Mouse (Mus musculus) CH12.LX (cell line): ENCODE results near the gene Pskh1. TPM values are rescaled to one million over a fixed set of nuclear protein-coding genes. Genes with fewer than 3 reads are reported as not detected.

Experiments used
- DNase-seq: peaks from one replicate; pipeline ENCODE4 v3.0.0-alpha.2; 2013; ENCODE audit errors: extremely low read depth
- H3K27ac ChIP-seq: 2 replicates; pipeline ENCODE4 v1.5.1; 2012; ENCODE audit warnings: low read depth, mild to moderate bottlenecking, control low read depth, moderate library complexity; ENCODE audit not compliant: insufficient read depth
- H3K27me3 ChIP-seq: replicated peaks from 2 replicates; pipeline ENCODE3; 2012; ENCODE audit warnings: inconsistent platforms
- H3K36me3 ChIP-seq, 2 experiments: replicated peaks in 1 of 2; 2 replicates each; pipeline versions ENCODE3 to v1.6.1; 2012; ENCODE audit warnings: inconsistent platforms in 1 of 2, low read length in 1 of 2, mild to moderate bottlenecking in 1 of 2, mixed read lengths in 1 of 2, moderate library complexity in 1 of 2; ENCODE audit not compliant: control insufficient read depth in 1 of 2, insufficient read depth in 1 of 2
- H3K4me1 ChIP-seq, 2 experiments: 2 replicates each; pipeline ENCODE4 v1.6.1; 2012; ENCODE audit warnings: inconsistent platforms in 1 of 2, moderate library complexity in 1 of 2; ENCODE audit not compliant: insufficient read depth in 2 of 2, control insufficient read depth in 1 of 2
- H3K4me2 ChIP-seq: 2 replicates; pipeline ENCODE4 v1.6.1; 2012; ENCODE audit warnings: low read depth, mild to moderate bottlenecking, control low read depth; ENCODE audit not compliant: poor library complexity, insufficient read depth, severe bottlenecking
- H3K4me3 ChIP-seq, 3 experiments: fragments of 150-350 bp in 1 of 3; sonication (generic) in 1 of 3; replicated peaks in 1 of 3; 2 replicates each; pipeline versions ENCODE3 to v1.5.1; 2011 to 2012; ENCODE audit warnings: low read depth in 2 of 3, low read length in 2 of 3, mild to moderate bottlenecking in 2 of 3, moderate library complexity in 2 of 3, control low read depth in 1 of 3, improper control_type of control experiment in 1 of 3, inconsistent platforms in 1 of 3, mixed read lengths in 1 of 3; ENCODE audit not compliant: poor library complexity in 1 of 3
- H3K79me2 ChIP-seq: replicated peaks from 2 replicates; pipeline ENCODE4 v1.6.1; 2012; ENCODE audit warnings: mild to moderate bottlenecking, moderate library complexity; ENCODE audit not compliant: control insufficient read depth, poor library complexity, insufficient read depth, severe bottlenecking; ENCODE audit errors: extremely low read depth
- H3K9ac ChIP-seq: 2 replicates; pipeline ENCODE4 v1.6.1; 2012; ENCODE audit warnings: low read depth, mild to moderate bottlenecking, control low read depth, moderate library complexity; ENCODE audit not compliant: insufficient read depth
- H3K9me3 ChIP-seq: replicated peaks from 2 replicates; pipeline ENCODE3; 2012; ENCODE audit warnings: low read length, inconsistent platforms, mixed read lengths
- BHLHE40 ChIP-seq: IDR thresholded peaks from 2 replicates; pipeline ENCODE4 v1.6.1; 2011; ENCODE audit warnings: mild to moderate bottlenecking, low read depth, low read length, improper control_type of control experiment
- CHD1 ChIP-seq: IDR thresholded peaks from 2 replicates; pipeline ENCODE4 v1.6.1; 2012; ENCODE audit warnings: low read depth, low read length, improper control_type of control experiment, inconsistent platforms
- CHD2 ChIP-seq: IDR thresholded peaks from 2 replicates; pipeline ENCODE4 v1.6.1; 2011; ENCODE audit warnings: low read length, improper control_type of control experiment
- CTCF ChIP-seq, 2 experiments: IDR thresholded peaks in 1 of 2; conservative IDR thresholded peaks in 1 of 2; 2 replicates each; pipeline ENCODE4 v1.5.1; 2011 to 2012; ENCODE audit warnings: low read depth in 2 of 2, low read length in 2 of 2, improper control_type of control experiment in 1 of 2, inconsistent platforms in 1 of 2, mild to moderate bottlenecking in 1 of 2, moderate library complexity in 1 of 2
- E2F4 ChIP-seq: IDR thresholded peaks from 2 replicates; pipeline ENCODE4 v1.6.1; 2011; ENCODE audit warnings: low read depth, low read length, improper control_type of control experiment; ENCODE audit not compliant: insufficient replicate concordance
- ELF1 ChIP-seq: IDR thresholded peaks from 2 replicates; pipeline ENCODE4 v1.6.1; 2014; ENCODE audit warnings: low read depth, mild to moderate bottlenecking, inconsistent platforms, low read length, improper control_type of control experiment
- EP300 ChIP-seq: IDR thresholded peaks from 2 replicates; pipeline ENCODE4 v1.6.1; 2011; ENCODE audit warnings: low read length, improper control_type of control experiment
- ETS1 ChIP-seq: conservative IDR thresholded peaks from 2 replicates; pipeline ENCODE4 v1.6.1; 2012; ENCODE audit warnings: low read depth, mild to moderate bottlenecking, inconsistent platforms, low read length, improper control_type of control experiment, moderate library complexity
- GABPA ChIP-seq: IDR thresholded peaks from 2 replicates; pipeline ENCODE4 v1.6.1; 2012; ENCODE audit warnings: low read depth, low read length, improper control_type of control experiment, inconsistent platforms; ENCODE audit not compliant: insufficient replicate concordance
- HCFC1 ChIP-seq: IDR thresholded peaks from 2 replicates; pipeline ENCODE4 v1.6.1; 2012; ENCODE audit warnings: low read depth, mild to moderate bottlenecking, inconsistent platforms, low read length, improper control_type of control experiment
- IRF4 ChIP-seq: IDR thresholded peaks from 2 replicates; pipeline ENCODE4 v1.6.1; 2014; ENCODE audit warnings: low read depth, mild to moderate bottlenecking, inconsistent platforms, low read length, improper control_type of control experiment
- JUN ChIP-seq: IDR thresholded peaks from 2 replicates; pipeline ENCODE4 v1.6.1; 2011; ENCODE audit warnings: low read depth, mild to moderate bottlenecking, low read length, improper control_type of control experiment, moderate library complexity; ENCODE audit not compliant: insufficient read depth
- JUND ChIP-seq: conservative IDR thresholded peaks from 2 replicates; pipeline ENCODE4 v1.6.1; 2011; ENCODE audit warnings: low read depth, low read length, improper control_type of control experiment
- KAT2A ChIP-seq: IDR thresholded peaks from 2 replicates; pipeline ENCODE4 v1.6.1; 2012; ENCODE audit warnings: low read length, improper control_type of control experiment, inconsistent platforms; ENCODE audit not compliant: insufficient replicate concordance
- MAFK ChIP-seq: IDR thresholded peaks from 2 replicates; pipeline ENCODE4 v1.6.1; 2011; ENCODE audit warnings: low read length, improper control_type of control experiment; ENCODE audit not compliant: insufficient replicate concordance
- MAX ChIP-seq: IDR thresholded peaks from 2 replicates; pipeline ENCODE4 v1.6.1; 2011; ENCODE audit warnings: low read length, improper control_type of control experiment
- MAZ ChIP-seq: IDR thresholded peaks from 2 replicates; pipeline ENCODE4 v1.6.1; 2012; ENCODE audit warnings: low read depth, mild to moderate bottlenecking, inconsistent platforms, low read length, improper control_type of control experiment, moderate library complexity
- MEF2A ChIP-seq: IDR thresholded peaks from 2 replicates; pipeline ENCODE4 v1.6.1; 2014; ENCODE audit warnings: low read depth, mild to moderate bottlenecking, inconsistent platforms, low read length, improper control_type of control experiment, borderline replicate concordance
- MXI1 ChIP-seq: IDR thresholded peaks from 2 replicates; pipeline ENCODE4 v1.6.1; 2011; ENCODE audit warnings: mild to moderate bottlenecking, low read depth, low read length, improper control_type of control experiment
- MYC ChIP-seq: IDR thresholded peaks from 2 replicates; pipeline ENCODE4 v1.6.1; 2011; ENCODE audit warnings: low read depth, mild to moderate bottlenecking, improper control_type of control experiment, low read length
- NELFE ChIP-seq: IDR thresholded peaks from 2 replicates; pipeline ENCODE4 v1.6.1; 2011; ENCODE audit warnings: low read depth, low read length, improper control_type of control experiment
- NRF1 ChIP-seq: IDR thresholded peaks from 2 replicates; pipeline ENCODE4 v1.6.1; 2014; ENCODE audit warnings: low read depth, mild to moderate bottlenecking, inconsistent platforms, low read length, improper control_type of control experiment, moderate library complexity
- PAX5 ChIP-seq: IDR thresholded peaks from 2 replicates; pipeline ENCODE4 v1.6.1; 2012; ENCODE audit warnings: low read length, inconsistent platforms, mixed read lengths
- POLR2A ChIP-seq: IDR thresholded peaks from 2 replicates; pipeline ENCODE4 v1.6.1; 2011; ENCODE audit warnings: low read depth, mild to moderate bottlenecking, improper control_type of control experiment, low read length
- POLR2AphosphoS2 ChIP-seq: IDR thresholded peaks from 2 replicates; pipeline ENCODE4 v1.6.1; 2011; ENCODE audit warnings: low read depth, low read length, improper control_type of control experiment
- RAD21 ChIP-seq: IDR thresholded peaks from 2 replicates; pipeline ENCODE4 v1.6.1; 2011; ENCODE audit warnings: low read depth, mild to moderate bottlenecking, low read length, improper control_type of control experiment, moderate library complexity
- RCOR1 ChIP-seq: conservative IDR thresholded peaks from 2 replicates; pipeline ENCODE4 v1.6.1; 2012; ENCODE audit warnings: low read depth, mild to moderate bottlenecking, inconsistent platforms, low read length, improper control_type of control experiment
- SIN3A ChIP-seq: IDR thresholded peaks from 2 replicates; pipeline ENCODE4 v1.6.1; 2012; ENCODE audit warnings: low read length, improper control_type of control experiment, inconsistent platforms
- SMC3 ChIP-seq: IDR thresholded peaks from 2 replicates; pipeline ENCODE4 v1.6.1; 2011; ENCODE audit warnings: low read depth, low read length, improper control_type of control experiment
- TBP ChIP-seq: conservative IDR thresholded peaks from 2 replicates; pipeline ENCODE4 v1.6.1; 2011; ENCODE audit warnings: low read depth, low read length, improper control_type of control experiment
- TCF12 ChIP-seq: IDR thresholded peaks from 2 replicates; pipeline ENCODE4 v1.6.1; 2014; ENCODE audit warnings: low read depth, mild to moderate bottlenecking, inconsistent platforms, low read length, improper control_type of control experiment
- UBTF ChIP-seq: IDR thresholded peaks from 2 replicates; pipeline ENCODE4 v1.6.1; 2012; ENCODE audit warnings: low read depth, mild to moderate bottlenecking, inconsistent platforms, low read length, improper control_type of control experiment, moderate library complexity
- USF1 ChIP-seq: IDR thresholded peaks from 2 replicates; pipeline ENCODE4 v1.6.1; 2014; ENCODE audit warnings: low read depth, mild to moderate bottlenecking, inconsistent platforms, low read length, improper control_type of control experiment
- USF2 ChIP-seq: conservative IDR thresholded peaks from 2 replicates; pipeline ENCODE4 v1.6.1; 2011; ENCODE audit warnings: low read depth, low read length, improper control_type of control experiment
- ZC3H11A ChIP-seq: IDR thresholded peaks from 2 replicates; pipeline ENCODE4 v1.6.1; 2012; ENCODE audit warnings: low read depth, mild to moderate bottlenecking, inconsistent platforms, low read length, improper control_type of control experiment
- ZKSCAN1 ChIP-seq: IDR thresholded peaks from 2 replicates; pipeline ENCODE4 v1.6.1; 2012; ENCODE audit warnings: low read depth, inconsistent platforms, low read length, improper control_type of control experiment, borderline replicate concordance
- ZMIZ1 ChIP-seq: IDR thresholded peaks from 2 replicates; pipeline ENCODE4 v1.6.1; 2012; ENCODE audit warnings: low read depth, mild to moderate bottlenecking, inconsistent platforms, low read length, improper control_type of control experiment
- ZNF384 ChIP-seq: IDR thresholded peaks from 2 replicates; pipeline ENCODE4 v1.6.1; 2012; ENCODE audit warnings: low read depth, low read length, improper control_type of control experiment, inconsistent platforms
- dilution Hi-C: fragments of 300-500 bp; cut with MboI; formaldehyde crosslinking; loops from 2 replicates; pipeline ENCODE4 v1.14.3; 2020; ENCODE audit warnings: low sequenced_read_pairs; ENCODE audit not compliant: extremely low pct_unique_long_range_greater_than_20kb, extremely low pct_ligation_motif_present
- in situ Hi-C: fragments of 300-500 bp; cut with MboI; formaldehyde crosslinking; loops from 3 replicates; pipeline ENCODE4 v1.14.3; 2019; ENCODE audit warnings: low sequenced_read_pairs, low pct_ligation_motif_present, low pct_unique_long_range_greater_than_20kb, mixed read lengths
- polyA plus RNA-seq: library from polyadenylated mRNA; unstranded; fragments of >175 nt; gene quantifications from 2 replicates; pipeline ENCODE4 v1.2.1, GENCODE M21; 2012; ENCODE audit warnings: low read depth; ENCODE audit not compliant: insufficient read length
- total RNA-seq, 2 experiments: library from RNA; depleted of rRNA; stranded (reverse); fragments of 300-350 nt in 1 of 2; fragments of >200 nt in 1 of 2; gene quantifications; 2 replicates each; pipeline ENCODE4 v1.2.3; 2012 to 2014

Pskh1 gene
- total and polyA plus RNA-seq, 3 experiments = 11.0 to 12.9 (median 12.3) TPM

- in situ Hi-C loops = loop anchor here (5.0 kb wide), 1 partner anchor 45 kb away; the partner anchor contains the start of gene Nrn1l
- Histone ChIP-seq H3K36me3 (peaks cover 14 to 56% of the 10 kb centered on the region in 2 experiments), H3K4me3 (peak overlapping the region; percentile 85 to 96 (median 92)), H3K4me1 (peaks cover 3 to 29% of the 10 kb centered on the region in 2 experiments; a peak in 3 of 4 replicates), H3K4me2 (peak overlapping the region; percentile 70), H3K79me2 (no peaks in the 10 kb centered on the region), H3K27ac (peak overlapping the region; percentile 67), H3K27me3 (no peaks in the 10 kb centered on the region), H3K9ac (peak overlapping the region; percentile 66), H3K9me3 (no peaks in the 10 kb centered on the region)
- peak; percentile 97 for DNase-seq
- dilution Hi-C loops = no loop called here
- TF ChIP-seq KAT2A (peak; percentile 25; the same call in 1 of the 2 replicates), NELFE (no peak; the same call in 1 of the 2 replicates), UBTF (no peak), GABPA (no peak), ZMIZ1 (no peak), IRF4 (no peak), MXI1 (peak; percentile 98), CTCF (conservative IDR thresholded peaks at IDR 0.05 in 1 of 2, IDR thresholded peaks at IDR 0.05 in 1 of 2; ENCODE audit: low read depth in 2 of 2, low read length in 2 of 2) (no peak; a peak in 1 of 4 replicates), POLR2A (peak; percentile 66), USF2 (peak; percentile 69), CHD2 (no peak), ZNF384 (no peak), ELF1 (peak; percentile 95), MAX (peak; percentile 96), HCFC1 (peak; percentile 77), JUND (no peak), JUN (no peak), NRF1 (peak; percentile 15), MAZ (peak; percentile 77; the same call in 1 of the 2 replicates), ETS1 (0 out of 2 replicates have a peak, but pooled peaks have one; percentile 11), BHLHE40 (no peak), MAFK (no peak), MEF2A (peak; percentile 30; the same call in 1 of the 2 replicates), TBP (peak; percentile 76), USF1 (peak; percentile 77), EP300 (no peak), TCF12 (peak; percentile 69; the same call in 1 of the 2 replicates), E2F4 (no peak), RAD21 (no peak; the same call in 1 of the 2 replicates), PAX5 (no peak), SMC3 (no peak), CHD1 (no peak), SIN3A (peak; percentile 37; the same call in 1 of the 2 replicates), ZC3H11A (no peak), RCOR1 (no peak), MYC (peak; percentile 98), POLR2AphosphoS2 (no peak), ZKSCAN1 (no peak)
Observed at GRCm38 (mm10) chr8:105936866-105937475, 36.7 kb downstream of the Pskh1 start.
